In the genomic region with DNA sequence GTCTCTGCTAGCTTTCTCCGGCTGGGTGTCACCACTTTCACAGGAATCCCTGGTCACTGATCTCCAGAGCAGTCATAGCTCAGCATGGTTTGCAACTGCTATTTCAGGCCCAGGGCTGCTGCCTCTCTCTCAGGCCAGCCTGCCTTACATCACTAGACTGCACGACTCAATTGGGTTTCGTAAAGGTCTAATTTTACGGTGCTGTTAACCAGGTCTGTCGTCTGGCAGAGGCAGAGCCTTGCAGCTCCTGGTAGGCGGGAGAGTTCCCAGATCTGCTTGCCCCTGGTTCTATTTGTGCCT, we compare ENCODE assay signal across 9 mouse cellular contexts. TPM values are rescaled to one million over a fixed set of nuclear protein-coding genes. Genes with fewer than 3 reads are reported as not detected.
DNase-seq lines count a peak whose midpoint lies in the region; ATAC-seq lines count a peak whose summit lies in the region.
"Had no signal": no experiment of that assay in that cellular context is flagged by ENCODE, and none has a peak within 500 bp of the region (broad histone marks: within the 10 kb centered on the region; RNA-seq: fewer than 3 reads in every experiment).

No protein-coding gene starts in this region.

- no peak overlapping the region for H3K27ac ChIP-seq in forebrain, embryonic 13.5 days

- no peaks in the 10 kb centered on the region for H3K9me3 ChIP-seq in forebrain, embryonic 13.5 days (replicated peaks)

- DNase-seq in right cerebral cortex, postnatal 14 days: peak; percentile 9
- no peak for DNase-seq in right cerebral cortex, postnatal 25 days
- peak; percentile 13 for DNase-seq in heart, postnatal 25 days (ENCODE audit: low spot score)
- peak; percentile 67 to 78 for DNase-seq in kidney, postnatal 36 days
- peak; percentile 24 for DNase-seq in neural tube, embryonic 10.5 days (ENCODE audit: extremely low spot score, low spot score)
- no peak for DNase-seq in spleen, adult 12 weeks (ENCODE audit: low spot score)
- DNase-seq in layer of hippocampus, adult 11-12 months (ENCODE audit: low spot score): no peak

- intact Hi-C loops in heart, postnatal 25 days (cut with DNase I): loop anchor here (10.0 kb wide), 1 partner anchor 188 kb away; no protein-coding TSS in a partner anchor

- ATAC-seq in forebrain, embryonic 13.5 days: peak; percentile 9; the same call in 1 of the 2 replicates

- H3K4me2 ChIP-seq in forebrain, embryonic 13.5 days: peak overlapping the region; percentile 83

- H3K36me3 ChIP-seq in forebrain, embryonic 13.5 days (ENCODE audit: poor library complexity, severe bottlenecking): no peaks in the 10 kb centered on the region

- no peak overlapping the region for H3K9ac ChIP-seq in forebrain, embryonic 13.5 days

- 14% methylated on average over 6 of the region's 6 CpGs for WGBS in forebrain, embryonic 13.5 days

- peaks cover 20% of the 10 kb centered on the region for H3K27me3 ChIP-seq in forebrain, embryonic 13.5 days
- H3K27me3 ChIP-seq: CH12.LX had no signal

- peaks cover 34% of the 10 kb centered on the region for H3K4me1 ChIP-seq in forebrain, embryonic 13.5 days

- peak overlapping the region; percentile 59 for H3K4me3 ChIP-seq in forebrain, embryonic 13.5 days

RNA-seq across cellular contexts. Expression of a gene that starts 3.3 kb away (rescaled TPM):
- polyA plus RNA-seq in forebrain, embryonic 13.5 days (2015; fragmentation: Nextera tagmentation; extraction: Ambion mirVana): 0.89 and 1.4 TPM in 2 replicates
- total RNA-seq in heart, postnatal 25 days (2021): under 1 TPM; 0.36 to 0.47 TPM
- total RNA-seq: CH12.LX had no signal

Comparison
In these comparisons a context has a peak if more than half of its experiments do, and no peak if none do; other contexts are left out.
1. DNase-seq: peak in right cerebral cortex, postnatal 14 days (single experiment), heart, postnatal 25 days (single experiment), kidney, postnatal 36 days (2 of 2) and neural tube, embryonic 10.5 days (single experiment); none in right cerebral cortex, postnatal 25 days (single experiment), spleen, adult 12 weeks (single experiment) and layer of hippocampus, adult 11-12 months (single experiment).